Mouse (Mus musculus) right cerebral cortex, postnatal 14 days (tissue): ENCODE results near the gene Slc25a53.
"Not testable (repeated sequence)": the region's sequence is repeated elsewhere in the genome, so short reads cannot be mapped to it uniquely, and the experiment has no call there.

ENCODE experiments used
- DNase-seq: peaks from one replicate; pipeline ENCODE4 v3.0.0; 2022

The Slc25a53 gene

GRCm38 (mm10) chrX:136958300-136958699, 79.8 kb downstream of the Slc25a53 start:
- DNase-seq = not testable (repeated sequence)

- peak; percentile 80 for DNase-seq
These were observed 80.4 kb downstream of the Slc25a53 start for GRCm38 (mm10) chrX:136957583-136958279.

- DNase-seq = no peak
These were observed 100.1 kb downstream of the Slc25a53 start for GRCm38 (mm10) chrX:136937985-136938384.
